Mouse (Mus musculus): ENCODE results near the gene Cacna1d. TPM values are rescaled to one million over a fixed set of nuclear protein-coding genes. Genes with fewer than 3 reads are reported as not detected.

Cacna1d gene
- polyA plus RNA-seq, 1 experiment from 2014 or later, result 10.5 TPM

DNA sequence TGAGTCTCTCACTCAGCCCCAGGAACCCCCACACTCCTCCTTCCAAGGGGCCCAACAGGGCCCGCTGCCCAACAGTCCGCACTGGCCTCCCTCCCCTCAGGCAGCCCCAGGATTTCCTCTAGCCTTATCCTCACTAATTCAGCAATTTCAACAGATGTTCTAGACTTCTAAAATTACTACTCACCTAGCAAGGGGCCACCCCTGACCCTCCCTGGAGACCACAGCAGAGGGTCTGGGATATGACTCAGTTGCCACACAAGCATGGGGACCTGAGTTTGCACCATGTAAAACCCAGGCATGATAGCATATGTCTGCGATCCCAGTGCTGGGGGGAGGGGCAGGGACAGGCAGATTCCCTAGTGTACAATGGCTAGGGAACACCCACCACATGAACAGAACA is 151.1 kb downstream of the Cacna1d start:
- WGBS, result 69% methylated on average over 3 of the region's 3 CpGs
- no peaks in the 10 kb centered on the region for H3K4me1 ChIP-seq (ENCODE audit: insufficient read depth)
- H3K4me2 ChIP-seq, result no peak overlapping the region
- ATAC-seq (ENCODE audit: insufficient read depth) (no peak), DNase-seq (no peak)
- no peak overlapping the region for H3K9ac ChIP-seq
- no peaks in the 10 kb centered on the region for H3K9me3 ChIP-seq (ENCODE audit: low read depth, low read length)
- H3K4me3 ChIP-seq (ENCODE audit: low read depth, low read length), result no peak overlapping the region
- TF ChIP-seq CTCF (IDR thresholded peaks at IDR 0.05; ENCODE audit: low read depth), result no peak
- H3K27me3 ChIP-seq (ENCODE audit: insufficient read depth, low read length), result no peaks in the 10 kb centered on the region
- 0 out of 2 replicates have a peak, but pooled peaks cover 6% of the 10 kb centered on the region for H3K36me3 ChIP-seq (ENCODE audit: insufficient read depth)
- H3K27ac ChIP-seq (ENCODE audit: low read depth), result no peak overlapping the region

GRCm38 (mm10) chr14:30331856-30332255 is 159.4 kb downstream of the Cacna1d start:
- ATAC-seq (ENCODE audit: insufficient read depth) (no peak), DNase-seq (no peak)
- Histone ChIP-seq H3K4me2 (no peak overlapping the region), H3K9me3 (ENCODE audit: low read depth, low read length) (no peaks in the 10 kb centered on the region), H3K27me3 (ENCODE audit: insufficient read depth, low read length) (no peaks in the 10 kb centered on the region), H3K4me3 (ENCODE audit: low read depth, low read length) (no peak overlapping the region), H3K9ac (no peak overlapping the region), H3K4me1 (ENCODE audit: insufficient read depth) (no peaks in the 10 kb centered on the region), H3K36me3 (ENCODE audit: insufficient read depth) (no peaks in the 10 kb centered on the region), H3K27ac (ENCODE audit: low read depth) (no peak overlapping the region)
- WGBS, result 80% methylated on average over 1 of the region's 1 CpGs
- TF ChIP-seq CTCF (IDR thresholded peaks at IDR 0.05; ENCODE audit: low read depth), result no peak

GRCm38 (mm10) chr14:30330416-30331181 is 160.7 kb downstream of the Cacna1d start:
- ATAC-seq (ENCODE audit: insufficient read depth), result peak; percentile 74
- Histone ChIP-seq H3K27ac (ENCODE audit: low read depth) (peak overlapping the region; percentile 68; the same call in 1 of the 2 replicates), H3K4me3 (ENCODE audit: low read depth, low read length) (no peak overlapping the region), H3K4me1 (ENCODE audit: insufficient read depth) (peaks cover 6% of the 10 kb centered on the region; the same call in 1 of the 2 replicates), H3K27me3 (ENCODE audit: insufficient read depth, low read length) (no peaks in the 10 kb centered on the region), H3K36me3 (ENCODE audit: insufficient read depth) (no peaks in the 10 kb centered on the region), H3K9ac (no peak overlapping the region), H3K9me3 (ENCODE audit: low read depth, low read length) (no peaks in the 10 kb centered on the region), H3K4me2 (no peak overlapping the region)
- DNase-seq, result peak; percentile 74
- TF ChIP-seq CTCF (IDR thresholded peaks at IDR 0.05; ENCODE audit: low read depth), result no peak
- WGBS, result 39% methylated on average over 17 of the region's 17 CpGs

GRCm38 (mm10) chr14:30329109-30329508 is 162.1 kb downstream of the Cacna1d start:
- 61% methylated on average over 11 of the region's 11 CpGs for WGBS
- TF ChIP-seq CTCF (IDR thresholded peaks at IDR 0.05; ENCODE audit: low read depth), result no peak
- no peaks in the 10 kb centered on the region for H3K27me3 ChIP-seq (ENCODE audit: insufficient read depth, low read length)
- no peak overlapping the region for H3K4me3 ChIP-seq (ENCODE audit: low read depth, low read length)
- H3K4me2 ChIP-seq, result no peak overlapping the region
- no peak for ATAC-seq (ENCODE audit: insufficient read depth)
- peaks cover 6% of the 10 kb centered on the region; the same call in 1 of the 2 replicates for H3K4me1 ChIP-seq (ENCODE audit: insufficient read depth)
- DNase-seq, result no peak
- no peak overlapping the region for H3K27ac ChIP-seq (ENCODE audit: low read depth)
- no peaks in the 10 kb centered on the region for H3K9me3 ChIP-seq (ENCODE audit: low read depth, low read length)
- H3K36me3 ChIP-seq (ENCODE audit: insufficient read depth), result no peaks in the 10 kb centered on the region
- no peak overlapping the region for H3K9ac ChIP-seq

GRCm38 (mm10) chr14:30327452-30327851 is 163.8 kb downstream of the Cacna1d start:
- no peak for DNase-seq
- TF ChIP-seq CTCF (IDR thresholded peaks at IDR 0.05; ENCODE audit: low read depth), result no peak
- H3K36me3 ChIP-seq (ENCODE audit: insufficient read depth), result no peaks in the 10 kb centered on the region
- no peak overlapping the region for H3K27ac ChIP-seq (ENCODE audit: low read depth)
- no peaks in the 10 kb centered on the region for H3K9me3 ChIP-seq (ENCODE audit: low read depth, low read length)
- 55% methylated on average over 7 of the region's 7 CpGs for WGBS
- no peak overlapping the region for H3K4me3 ChIP-seq (ENCODE audit: low read depth, low read length)
- no peak for ATAC-seq (ENCODE audit: insufficient read depth)
- peaks cover 6% of the 10 kb centered on the region; the same call in 1 of the 2 replicates for H3K4me1 ChIP-seq (ENCODE audit: insufficient read depth)
- H3K27me3 ChIP-seq (ENCODE audit: insufficient read depth, low read length), result no peaks in the 10 kb centered on the region
- no peak overlapping the region for H3K9ac ChIP-seq
- no peak overlapping the region for H3K4me2 ChIP-seq

DNA sequence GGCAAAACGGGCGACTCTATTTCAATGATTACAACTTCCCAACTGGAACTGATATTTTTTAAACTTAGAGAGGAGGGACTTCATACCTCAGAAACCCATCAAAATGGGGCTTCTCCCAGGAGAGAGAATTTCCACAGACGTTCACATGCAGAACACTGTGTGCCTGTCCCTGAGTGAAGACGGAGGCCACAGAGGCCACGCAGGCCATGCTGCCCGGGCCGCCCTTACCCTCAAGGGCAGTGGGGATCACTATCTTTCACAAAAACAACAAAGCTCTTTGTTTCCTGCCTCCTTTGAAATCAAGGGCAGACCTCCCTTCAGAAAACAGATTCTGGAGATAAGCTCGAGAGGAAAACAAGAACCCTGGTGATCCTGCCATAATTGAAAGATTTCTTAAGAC is 164.2 kb downstream of the Cacna1d start:
- Histone ChIP-seq H3K9me3 (ENCODE audit: low read depth, low read length) (no peaks in the 10 kb centered on the region), H3K4me2 (no peak overlapping the region), H3K27me3 (ENCODE audit: insufficient read depth, low read length) (no peaks in the 10 kb centered on the region), H3K9ac (no peak overlapping the region), H3K27ac (ENCODE audit: low read depth) (no peak overlapping the region), H3K4me3 (ENCODE audit: low read depth, low read length) (no peak overlapping the region), H3K4me1 (ENCODE audit: insufficient read depth) (peaks cover 6% of the 10 kb centered on the region; the same call in 1 of the 2 replicates), H3K36me3 (ENCODE audit: insufficient read depth) (no peaks in the 10 kb centered on the region)
- ATAC-seq (ENCODE audit: insufficient read depth) (no peak), DNase-seq (no peak)
- TF ChIP-seq CTCF (IDR thresholded peaks at IDR 0.05; ENCODE audit: low read depth), result no peak
- 35% methylated on average over 8 of the region's 8 CpGs for WGBS

- no peak for TF ChIP-seq CTCF (IDR thresholded peaks at IDR 0.05; ENCODE audit: low read depth)
- Histone ChIP-seq H3K27me3 (ENCODE audit: insufficient read depth, low read length) (no peaks in the 10 kb centered on the region), H3K4me2 (no peak overlapping the region), H3K9ac (no peak overlapping the region), H3K9me3 (ENCODE audit: low read depth, low read length) (no peaks in the 10 kb centered on the region), H3K36me3 (ENCODE audit: insufficient read depth) (no peaks in the 10 kb centered on the region), H3K4me3 (ENCODE audit: low read depth, low read length) (no peak overlapping the region), H3K4me1 (ENCODE audit: insufficient read depth) (peaks cover 6% of the 10 kb centered on the region; the same call in 1 of the 2 replicates), H3K27ac (ENCODE audit: low read depth) (no peak overlapping the region)
- WGBS, result 50% methylated on average over 4 of the region's 4 CpGs
- peak; percentile 72 for DNase-seq
- no peak for ATAC-seq (ENCODE audit: insufficient read depth)
These were observed 165.0 kb downstream of the Cacna1d start for GRCm38 (mm10) chr14:30326226-30326625.
